Mouse (Mus musculus) liver, embryonic 16.5 days (tissue): ENCODE measurements around the gene Ankrd23. TPM values are rescaled to one million over a fixed set of nuclear protein-coding genes. Genes with fewer than 3 reads are reported as not detected.

Experiments used
- ATAC-seq: fragments of 200-750 bp; cut with Nextera tagmentation; 2 replicates; pipeline ENCODE4 v1.8.0; 2017; ENCODE audit warnings: low read depth, mild to moderate bottlenecking, moderate number of reproducible peaks, moderate library complexity
- H3K27ac ChIP-seq: fragments of 300-500 bp; sonication (generic); 2 replicates; pipeline ENCODE4 v1.5.1; 2014; ENCODE audit warnings: mild to moderate bottlenecking, low read length
- H3K27me3 ChIP-seq: fragments of 300-500 bp; sonication (generic); 2 replicates; pipeline ENCODE4 v1.6.1; 2014; ENCODE audit warnings: low read depth, low read length, mixed read lengths; ENCODE audit not compliant: control insufficient read depth, insufficient read depth
- H3K36me3 ChIP-seq: fragments of 300-500 bp; sonication (generic); 2 replicates; pipeline ENCODE4 v1.6.1; 2014; ENCODE audit warnings: mild to moderate bottlenecking; ENCODE audit not compliant: control insufficient read depth, insufficient read depth
- H3K4me1 ChIP-seq: fragments of 300-500 bp; sonication (generic); 2 replicates; pipeline ENCODE4 v1.6.1; 2014; ENCODE audit warnings: low read depth, low read length, mixed read lengths; ENCODE audit not compliant: control insufficient read depth
- H3K4me2 ChIP-seq: fragments of 300-500 bp; sonication (generic); 2 replicates; pipeline ENCODE4 v1.6.1; 2014; ENCODE audit warnings: low read depth, low read length, mixed read lengths
- H3K4me3 ChIP-seq: fragments of 300-500 bp; sonication (generic); 2 replicates; pipeline ENCODE4 v1.5.1; 2014; ENCODE audit warnings: low read depth, mild to moderate bottlenecking, low read length
- H3K9ac ChIP-seq: fragments of 300-500 bp; sonication (generic); 2 replicates; pipeline ENCODE4 v1.6.1; 2014; ENCODE audit warnings: low read depth, low read length
- H3K9me3 ChIP-seq: fragments of 300-500 bp; sonication (generic); replicated peaks from 2 replicates; pipeline ENCODE4 v1.6.1; 2016; ENCODE audit warnings: low read length; ENCODE audit not compliant: control insufficient read depth
- WGBS: fragments of 180-500 bp; shearing (Covaris S2); extraction: QIAGEN DNeasy Blood & Tissue Kit; methylation state at CpG from one replicate; pipeline ENCODE4 v1.1.7; 2014; ENCODE audit not compliant: insufficient replicate concordance; 5-methylcytosine and 5-hydroxymethylcytosine counted together
- polyA plus RNA-seq: library from polyadenylated mRNA; unstranded; fragments of >200 nt; fragmentation: Nextera tagmentation; extraction: Ambion mirVana; gene quantifications from 2 replicates; pipeline ENCODE4 v1.2.1, GENCODE M21; 2015

Gene Ankrd23
- polyA plus RNA-seq, 1 experiment from 2014 or later: 4.3 TPM

DNA sequence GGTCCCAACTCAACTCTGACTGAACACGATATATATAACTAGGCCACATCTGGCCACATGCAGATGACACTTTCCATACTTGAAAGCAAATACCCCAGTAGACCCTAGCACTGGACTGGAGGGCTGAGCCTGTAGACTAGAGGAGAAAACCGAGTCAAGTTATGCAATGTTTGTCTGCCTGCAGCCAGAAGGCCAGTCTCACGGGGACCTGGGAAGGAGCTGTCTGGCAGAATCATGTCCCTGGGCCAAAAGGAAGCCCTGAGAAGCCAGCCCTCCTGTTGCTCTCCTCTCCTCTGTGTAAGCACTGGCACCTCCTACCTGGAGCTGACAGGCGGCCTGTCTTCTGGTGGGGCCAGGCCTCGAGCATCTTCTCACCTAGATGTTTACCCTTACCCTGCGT, 38.7 kb upstream of the Ankrd23 start:
- H3K27ac ChIP-seq: no peak overlapping the region
- no peak overlapping the region for H3K4me3 ChIP-seq

GRCm38 (mm10) chr1:36574196-36574955, 37.7 kb upstream of the Ankrd23 start:
- 65% methylated on average over 5 of the region's 5 CpGs for WGBS
- Histone ChIP-seq H3K27me3 (no peaks in the 10 kb centered on the region), H3K27ac (no peak overlapping the region), H3K4me3 (no peak overlapping the region), H3K4me1 (no peaks in the 10 kb centered on the region; the same call in 1 of the 2 replicates), H3K9ac (no peak overlapping the region), H3K4me2 (no peak overlapping the region), H3K9me3 (no peaks in the 10 kb centered on the region), H3K36me3 (no peaks in the 10 kb centered on the region)
- ATAC-seq: no peak

More for the DNA sequence above, 38.7 kb upstream of the Ankrd23 start:
- no peaks in the 10 kb centered on the region for H3K36me3 ChIP-seq
- no peak for ATAC-seq
- no peak overlapping the region for H3K9ac ChIP-seq
- H3K4me2 ChIP-seq: no peak overlapping the region
- peaks cover 7% of the 10 kb centered on the region for H3K4me1 ChIP-seq
- 45% methylated on average over 6 of the region's 6 CpGs for WGBS
- no peaks in the 10 kb centered on the region for H3K9me3 ChIP-seq
- no peaks in the 10 kb centered on the region for H3K27me3 ChIP-seq

DNA sequence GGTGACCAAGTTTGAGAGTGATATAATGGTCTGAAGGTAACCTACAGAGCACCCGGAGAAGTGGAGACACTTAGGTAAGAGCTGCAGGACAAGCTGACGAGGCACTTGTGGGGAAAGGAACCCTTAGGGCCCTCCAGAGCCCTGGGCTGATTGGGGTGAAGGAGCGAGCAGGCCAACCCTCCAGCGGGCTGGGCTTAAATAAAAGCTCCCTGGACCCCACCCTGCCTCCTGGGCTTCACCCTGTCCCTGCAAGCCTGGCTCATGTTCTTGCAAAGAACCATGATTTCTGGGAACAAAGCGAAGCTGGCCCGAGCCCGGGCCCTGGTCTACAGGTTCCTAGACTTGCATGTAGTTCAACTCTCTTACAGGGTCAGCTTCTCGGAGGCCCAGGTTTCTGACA, 36.8 kb upstream of the Ankrd23 start:
- Histone ChIP-seq H3K9me3 (no peaks in the 10 kb centered on the region), H3K36me3 (no peaks in the 10 kb centered on the region), H3K4me3 (no peak overlapping the region), H3K4me1 (no peaks in the 10 kb centered on the region; the same call in 1 of the 2 replicates), H3K9ac (no peak overlapping the region), H3K27ac (no peak overlapping the region), H3K27me3 (no peaks in the 10 kb centered on the region), H3K4me2 (no peak overlapping the region)
- no peak for ATAC-seq
- WGBS: 63% methylated on average over 8 of the region's 8 CpGs

DNA sequence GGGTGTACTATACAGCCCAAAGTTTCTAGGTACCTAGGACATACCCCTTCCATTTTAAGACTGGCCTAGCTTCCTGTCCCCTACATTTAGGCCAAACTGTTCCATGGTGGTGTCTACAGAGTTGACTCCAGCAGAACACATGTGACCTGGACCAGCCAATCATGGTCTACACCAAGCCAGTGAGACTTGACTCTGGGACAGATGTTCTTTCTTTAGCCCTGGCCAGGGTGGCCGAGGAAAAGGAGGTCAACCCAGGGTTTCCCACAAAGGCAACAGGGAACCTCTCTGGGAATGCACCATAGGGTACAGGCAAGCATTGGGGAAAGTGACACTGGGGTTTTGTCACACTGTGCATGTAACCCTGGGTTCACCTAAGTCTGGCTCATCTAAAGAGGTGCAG, 36.0 kb upstream of the Ankrd23 start:
- Histone ChIP-seq H3K36me3 (no peaks in the 10 kb centered on the region), H3K27ac (no peak overlapping the region), H3K27me3 (no peaks in the 10 kb centered on the region), H3K4me1 (no peaks in the 10 kb centered on the region; the same call in 1 of the 2 replicates), H3K9ac (no peak overlapping the region), H3K4me3 (no peak overlapping the region), H3K4me2 (no peak overlapping the region), H3K9me3 (no peaks in the 10 kb centered on the region)
- no peak for ATAC-seq
- WGBS: 73% methylated on average over 1 of the region's 1 CpGs

DNA sequence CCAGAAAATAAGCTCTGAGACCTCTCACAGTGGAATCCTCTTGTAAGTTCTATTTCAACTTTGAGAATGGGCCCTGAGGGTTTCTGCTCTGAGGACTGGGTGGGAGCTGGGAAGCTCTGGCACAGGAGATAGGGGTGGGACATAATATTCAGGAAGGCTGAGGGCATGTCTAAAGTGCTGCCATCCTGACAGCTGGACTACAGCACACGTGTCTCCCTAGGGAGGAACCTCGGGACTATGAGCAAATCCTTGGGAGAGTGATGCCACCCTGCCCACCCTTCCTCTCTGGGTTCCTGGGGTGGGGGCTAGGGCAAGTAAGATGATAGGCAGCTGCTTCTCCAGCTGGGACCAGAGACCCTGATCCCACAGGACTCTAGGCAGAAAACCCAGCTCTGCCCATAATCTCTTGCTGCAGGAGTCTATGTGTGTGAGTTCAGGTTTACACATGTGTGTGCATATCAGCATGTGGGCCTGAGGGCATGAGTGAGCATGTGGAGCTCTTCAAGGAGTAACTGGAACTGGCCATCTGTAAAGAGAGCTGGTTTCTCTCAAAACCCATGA, 35.5 kb upstream of the Ankrd23 start:
- Histone ChIP-seq H3K4me1 (no peaks in the 10 kb centered on the region; the same call in 1 of the 2 replicates), H3K4me2 (no peak overlapping the region), H3K36me3 (no peaks in the 10 kb centered on the region), H3K9me3 (no peaks in the 10 kb centered on the region), H3K27me3 (no peaks in the 10 kb centered on the region), H3K4me3 (no peak overlapping the region), H3K9ac (no peak overlapping the region), H3K27ac (no peak overlapping the region)
- ATAC-seq: no peak
- WGBS: 54% methylated on average over 2 of the region's 2 CpGs

GRCm38 (mm10) chr1:36571627-36572026, 34.9 kb upstream of the Ankrd23 start:
- no peak overlapping the region for H3K9ac ChIP-seq
- peak; percentile 60 for ATAC-seq
- no peaks in the 10 kb centered on the region; the same call in 1 of the 2 replicates for H3K4me1 ChIP-seq
- no peak overlapping the region for H3K4me2 ChIP-seq
- no peak overlapping the region for H3K4me3 ChIP-seq
- H3K27me3 ChIP-seq: no peaks in the 10 kb centered on the region
- H3K27ac ChIP-seq: no peak overlapping the region
- no peaks in the 10 kb centered on the region for H3K36me3 ChIP-seq
- H3K9me3 ChIP-seq: no peaks in the 10 kb centered on the region
- WGBS: 27% methylated on average over 6 of the region's 6 CpGs

DNA sequence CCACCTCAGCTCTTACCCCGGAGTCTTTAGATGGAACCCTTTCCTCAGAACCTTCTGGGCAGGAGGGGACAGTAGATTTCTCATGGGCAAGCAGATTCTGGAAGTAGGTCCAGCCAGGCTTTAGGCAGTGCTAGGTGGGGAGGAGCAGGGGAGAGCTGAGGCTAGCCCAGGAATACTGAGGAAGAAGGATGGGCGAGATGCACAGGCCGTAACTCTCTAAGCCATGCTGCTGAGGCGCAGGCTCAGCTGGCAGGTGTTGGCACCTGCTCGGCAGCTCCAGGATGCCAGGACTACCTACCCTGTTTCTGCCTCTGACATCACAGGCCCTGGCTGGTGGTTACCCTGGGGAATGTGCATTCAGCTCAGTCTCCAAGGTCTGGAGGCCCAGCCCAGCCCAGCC, 33.6 kb upstream of the Ankrd23 start:
- Histone ChIP-seq H3K4me3 (no peak overlapping the region), H3K9me3 (no peaks in the 10 kb centered on the region), H3K9ac (no peak overlapping the region), H3K4me1 (no peaks in the 10 kb centered on the region; the same call in 1 of the 2 replicates), H3K4me2 (no peak overlapping the region), H3K36me3 (no peaks in the 10 kb centered on the region), H3K27ac (no peak overlapping the region), H3K27me3 (no peaks in the 10 kb centered on the region)
- 53% methylated on average over 5 of the region's 5 CpGs for WGBS
- ATAC-seq: no peak

- no peak overlapping the region for H3K27ac ChIP-seq
- WGBS: 28% methylated on average over 7 of the region's 7 CpGs
- H3K9ac ChIP-seq: no peak overlapping the region
- H3K9me3 ChIP-seq: no peaks in the 10 kb centered on the region
- H3K36me3 ChIP-seq: no peaks in the 10 kb centered on the region
- no peak overlapping the region for H3K4me3 ChIP-seq
- no peaks in the 10 kb centered on the region for H3K27me3 ChIP-seq
- no peak overlapping the region for H3K4me2 ChIP-seq
- ATAC-seq: no peak
- no peaks in the 10 kb centered on the region for H3K4me1 ChIP-seq
Measured at GRCm38 (mm10) chr1:36569694-36570276, 33.1 kb upstream of the Ankrd23 start.

DNA sequence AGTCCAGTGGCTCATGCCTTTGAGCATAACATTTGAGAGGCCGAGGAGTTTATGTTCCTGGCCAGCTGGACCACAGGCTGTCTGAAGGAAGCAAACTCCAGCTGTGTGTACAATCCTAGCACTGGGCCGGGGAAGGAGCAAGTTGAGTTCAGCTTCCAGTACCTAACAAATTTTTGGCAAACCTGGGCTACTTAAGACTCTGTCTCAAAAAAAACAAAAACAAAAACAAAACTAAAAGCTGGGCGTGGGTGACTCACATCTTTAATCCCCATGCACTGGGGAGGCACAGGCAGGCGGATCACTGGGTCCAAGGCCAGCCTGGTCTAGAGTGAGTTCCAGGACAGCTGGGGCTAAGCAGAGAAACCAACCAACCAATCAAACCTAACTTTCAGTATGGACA, 32.1 kb upstream of the Ankrd23 start:
- Histone ChIP-seq H3K4me3 (no peak overlapping the region), H3K27ac (no peak overlapping the region)
- 53% methylated on average over 4 of the region's 4 CpGs for WGBS

More for the DNA sequence above, 32.1 kb upstream of the Ankrd23 start:
- Histone ChIP-seq H3K27me3 (no peaks in the 10 kb centered on the region), H3K4me2 (no peak overlapping the region), H3K9me3 (no peaks in the 10 kb centered on the region), H3K9ac (no peak overlapping the region), H3K36me3 (no peaks in the 10 kb centered on the region), H3K4me1 (no peaks in the 10 kb centered on the region)
- ATAC-seq: no peak
